Mouse (Mus musculus) spleen, postnatal 36 days (tissue): Measurements from ENCODE around the gene Bphl.

Experiments used
- DNase-seq, 2 experiments: peaks; one replicate each; pipeline ENCODE4 v3.0.0; 2022; ENCODE audit warnings: low spot score in 2 of 2, mixed read lengths in 1 of 2

Gene Bphl

GRCm38 (mm10) chr13:34037172-34038055, at the start of gene Bphl:
Bphl (plus strand) TSS chr13:34037597.
- peak; percentile 87 to 89 for DNase-seq

DNA sequence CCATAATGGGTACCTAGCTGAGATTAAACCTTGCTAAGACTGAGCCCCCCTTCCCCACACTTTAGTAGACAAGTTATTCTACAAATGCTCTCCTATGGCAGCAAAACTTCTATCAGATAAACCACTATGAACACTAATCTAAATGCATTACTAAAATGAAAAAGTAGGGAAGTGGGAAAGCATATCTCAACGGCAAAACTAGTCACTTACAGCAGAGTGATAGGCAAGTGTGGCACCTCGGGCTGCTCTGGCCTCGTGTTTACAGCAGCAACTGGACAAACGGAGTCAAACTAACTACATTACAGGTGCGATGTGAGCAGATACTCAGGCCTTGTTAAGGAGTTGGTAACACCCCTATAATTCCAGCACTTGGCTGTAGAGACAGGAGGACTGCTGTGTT, 47.8 kb upstream of the Bphl start:
- no peak for DNase-seq

GRCm38 (mm10) chr13:33995197-33995596, 42.2 kb upstream of the Bphl start:
- DNase-seq, result peak; percentile 43 to 63

DNA sequence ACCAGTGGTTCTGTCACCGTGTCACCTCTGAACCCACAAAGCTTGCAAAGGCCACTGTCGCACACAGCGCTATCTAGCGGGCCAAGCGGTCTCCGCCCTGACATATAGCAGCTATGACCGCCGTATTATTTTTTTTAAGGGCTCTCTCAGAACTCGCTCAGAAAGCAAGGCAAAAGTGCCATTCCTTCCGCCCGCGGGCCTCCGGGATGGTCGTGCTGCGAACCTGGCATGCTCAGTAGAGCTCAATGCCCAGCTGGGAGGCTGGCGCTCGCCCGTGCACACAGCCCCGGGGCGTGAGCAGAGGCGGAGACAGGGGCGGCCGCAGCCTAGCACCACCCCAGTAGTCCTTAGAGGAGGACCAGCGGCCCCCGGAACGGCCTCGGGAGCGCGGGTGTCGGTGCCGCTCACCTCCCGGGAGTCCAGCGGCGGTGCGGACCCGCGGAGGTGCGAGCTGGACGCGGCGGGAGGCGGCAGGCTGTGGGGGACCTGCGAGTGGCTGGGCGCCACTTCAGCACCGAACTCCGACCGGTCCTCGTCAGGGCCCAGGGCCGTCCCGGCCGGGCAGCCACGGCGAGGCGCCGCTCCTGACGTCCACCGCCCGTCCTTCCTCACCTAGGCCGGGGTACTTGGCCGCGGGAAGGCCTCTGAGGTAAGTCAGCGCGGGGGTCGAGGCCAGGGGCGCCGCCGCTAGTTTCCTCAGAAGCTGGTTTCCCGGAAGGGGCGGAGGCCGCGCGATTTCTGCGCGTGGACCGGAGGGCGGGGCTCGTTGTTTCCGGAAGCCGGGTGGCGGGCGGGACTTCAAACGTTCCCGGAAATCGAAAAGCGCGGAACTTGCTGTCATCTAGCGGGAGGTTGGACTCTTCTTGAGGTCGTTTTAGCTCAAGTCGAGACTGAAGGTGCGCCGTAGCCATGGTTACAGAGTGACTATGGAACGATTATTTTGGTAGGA, 35.1 kb upstream of the Bphl start, which contains the start of the genes Ripk1 and Serpinb6a:
Ripk1 (plus strand) TSS at position 306 of the 949 bp plus-strand sequence.
Serpinb6a (minus strand) TSS at position 737 of the 949 bp plus-strand sequence.
- DNase-seq, result peak; percentile 91 to 93

DNA sequence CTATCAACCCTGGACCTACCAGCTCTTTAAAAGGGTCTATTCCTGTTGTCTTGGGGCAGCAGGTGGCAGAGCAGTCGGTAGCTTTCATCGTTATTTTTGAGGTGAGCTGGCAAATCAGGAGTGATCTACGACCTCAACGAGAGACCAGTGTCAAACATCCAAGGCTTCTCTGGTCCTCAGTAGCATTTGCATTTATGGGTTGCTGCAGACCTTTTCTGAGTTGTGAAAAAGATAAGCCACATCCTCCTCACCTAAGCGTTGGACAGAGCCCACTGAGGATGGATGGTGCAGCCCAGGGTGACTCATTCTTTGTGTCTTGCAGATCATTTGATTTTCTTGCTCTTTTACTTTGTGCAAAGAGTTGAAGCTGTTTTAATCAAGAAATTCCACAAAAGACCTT, 34.3 kb upstream of the Bphl start:
- peak in 1 of 2 experiments; percentile 17 for DNase-seq

- DNase-seq, result no peak
Measured at GRCm38 (mm10) chr13:34007234-34007633, 30.2 kb upstream of the Bphl start.

- no peak for DNase-seq
Measured at GRCm38 (mm10) chr13:34016927-34017569, 20.3 kb upstream of the Bphl start.

- DNase-seq, result no peak
Measured at GRCm38 (mm10) chr13:34018521-34018920, 18.9 kb upstream of the Bphl start.

GRCm38 (mm10) chr13:34021998-34022397, 15.4 kb upstream of the Bphl start:
- no peak for DNase-seq

- DNase-seq, result no peak
Measured at GRCm38 (mm10) chr13:34032041-34032440, 5.4 kb upstream of the Bphl start.

- no peak for DNase-seq
Measured at GRCm38 (mm10) chr13:34035424-34035823, 2.0 kb upstream of the Bphl start.

GRCm38 (mm10) chr13:34036726-34037125, 671 bp upstream of the Bphl start:
- DNase-seq, result no peak

GRCm38 (mm10) chr13:34038056-34038432, 647 bp downstream of the Bphl start:
- DNase-seq, result no peak

DNA sequence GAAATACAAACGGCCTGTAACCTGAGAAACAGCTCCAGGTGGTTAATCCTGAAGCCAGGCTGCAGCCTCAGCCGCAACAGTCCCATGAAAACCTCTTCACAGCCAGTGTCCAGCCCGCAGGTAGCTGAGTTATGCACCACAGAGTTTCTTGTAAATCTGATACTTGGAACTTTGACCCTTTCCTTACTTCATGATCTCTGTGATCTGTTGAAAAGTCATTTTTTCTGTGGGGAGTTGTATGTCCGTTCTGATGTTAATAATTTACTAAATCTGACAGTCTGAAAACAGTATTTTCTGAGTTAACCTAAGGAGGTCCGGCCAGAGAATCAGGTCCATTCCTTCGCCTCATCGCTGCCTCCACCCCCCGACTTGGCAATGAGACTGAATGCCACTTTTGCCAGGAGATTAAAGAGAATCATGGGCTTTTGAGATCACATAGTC, 1.5 kb downstream of the Bphl start:
- no peak for DNase-seq

DNA sequence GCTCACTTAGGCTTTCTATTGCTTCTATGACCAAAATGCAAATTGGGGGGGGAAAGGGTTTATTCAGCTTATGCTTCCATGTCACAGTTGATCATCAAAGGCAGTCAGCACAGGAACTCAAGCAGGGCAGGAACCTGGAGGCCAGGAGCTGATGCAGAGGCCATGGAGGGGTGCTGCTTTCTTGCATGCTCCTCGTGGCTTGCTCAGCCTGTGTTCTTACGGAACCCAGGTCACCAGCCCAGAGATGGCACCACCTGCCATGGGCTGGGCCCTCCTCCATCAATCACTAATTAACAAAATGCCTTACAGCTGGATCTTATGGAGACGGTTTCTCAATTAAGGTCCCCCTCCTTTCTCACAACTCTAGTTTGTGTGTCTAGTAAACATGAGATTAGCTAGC, 2.7 kb downstream of the Bphl start:
- DNase-seq, result no peak

- no peak for DNase-seq
Measured at GRCm38 (mm10) chr13:34043716-34044393, 6.5 kb downstream of the Bphl start.

DNA sequence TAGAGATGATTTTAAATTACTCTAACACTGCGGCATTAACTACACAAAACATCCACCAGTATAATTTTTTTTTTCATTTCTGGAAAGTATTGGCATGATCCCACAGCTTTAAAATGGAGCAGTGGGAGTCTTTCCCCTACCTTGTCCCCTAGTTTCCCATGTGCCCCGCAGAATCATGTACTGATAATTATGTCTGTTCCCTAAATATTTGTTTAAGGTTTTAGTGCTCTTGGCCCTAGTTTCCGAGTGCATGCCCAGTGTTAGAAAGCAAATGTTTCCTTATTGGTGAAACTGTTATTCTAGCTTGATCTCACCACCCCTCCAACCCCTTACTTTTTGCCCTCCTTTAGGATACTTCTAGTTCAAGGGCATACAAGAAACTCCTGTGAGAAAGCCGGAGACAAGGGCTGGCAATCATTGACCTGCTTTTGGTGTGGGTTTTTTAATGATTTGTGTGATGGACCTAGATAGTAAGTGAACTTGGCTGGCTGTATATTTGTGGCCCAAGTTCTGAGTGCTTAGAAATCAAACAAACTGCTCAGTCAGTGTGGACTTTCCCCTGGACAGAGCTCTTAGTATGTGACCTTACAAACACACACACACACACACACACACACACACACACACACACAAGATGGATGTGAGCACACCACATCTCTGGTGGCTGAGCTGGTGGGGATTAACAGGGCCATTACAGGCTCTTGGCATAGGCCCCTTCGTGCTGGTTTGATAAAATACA, 8.3 kb downstream of the Bphl start:
- DNase-seq, result no peak

DNA sequence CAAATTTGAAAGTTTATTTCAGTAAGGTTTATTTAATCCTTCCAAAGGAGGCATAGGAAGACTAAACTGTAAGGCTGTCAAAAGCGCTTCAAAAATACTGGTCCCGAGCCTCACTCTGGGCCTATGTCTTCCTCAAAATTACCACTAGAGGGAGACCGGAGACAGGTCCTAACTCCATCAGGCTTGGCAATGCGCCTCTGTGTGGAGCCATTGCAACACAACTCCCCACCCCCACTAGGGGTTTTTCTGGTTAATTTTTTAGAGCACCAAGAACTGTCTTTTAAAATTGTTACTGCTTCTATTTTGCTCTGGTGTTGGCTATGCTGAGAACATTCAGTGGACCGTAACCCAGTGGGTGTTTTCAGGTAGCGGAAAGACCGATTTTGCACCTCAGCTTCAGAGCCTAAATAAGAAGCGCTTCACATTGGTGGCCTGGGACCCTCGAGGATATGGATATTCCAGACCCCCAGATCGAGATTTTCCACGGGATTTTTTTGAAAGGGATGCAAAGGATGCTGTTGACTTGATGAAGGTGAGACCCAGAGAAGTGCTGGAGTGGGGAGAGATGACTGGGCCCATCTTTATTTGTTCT, 9.1 kb downstream of the Bphl start:
- peak; percentile 67 to 71 for DNase-seq

- no peak for DNase-seq
Measured at GRCm38 (mm10) chr13:34047526-34047925, 10.1 kb downstream of the Bphl start.

- peak in 1 of 2 experiments; percentile 14 for DNase-seq
Measured at GRCm38 (mm10) chr13:34050479-34050878, 13.1 kb downstream of the Bphl start.
